Mouse (Mus musculus): ENCODE measurements around the gene Dnmbp. TPM values are rescaled to one million over a fixed set of nuclear protein-coding genes. Genes with fewer than 3 reads are reported as not detected.

Gene Dnmbp
- polyA plus RNA-seq, 1 experiment from 2014 or later = 19.1 TPM

DNA sequence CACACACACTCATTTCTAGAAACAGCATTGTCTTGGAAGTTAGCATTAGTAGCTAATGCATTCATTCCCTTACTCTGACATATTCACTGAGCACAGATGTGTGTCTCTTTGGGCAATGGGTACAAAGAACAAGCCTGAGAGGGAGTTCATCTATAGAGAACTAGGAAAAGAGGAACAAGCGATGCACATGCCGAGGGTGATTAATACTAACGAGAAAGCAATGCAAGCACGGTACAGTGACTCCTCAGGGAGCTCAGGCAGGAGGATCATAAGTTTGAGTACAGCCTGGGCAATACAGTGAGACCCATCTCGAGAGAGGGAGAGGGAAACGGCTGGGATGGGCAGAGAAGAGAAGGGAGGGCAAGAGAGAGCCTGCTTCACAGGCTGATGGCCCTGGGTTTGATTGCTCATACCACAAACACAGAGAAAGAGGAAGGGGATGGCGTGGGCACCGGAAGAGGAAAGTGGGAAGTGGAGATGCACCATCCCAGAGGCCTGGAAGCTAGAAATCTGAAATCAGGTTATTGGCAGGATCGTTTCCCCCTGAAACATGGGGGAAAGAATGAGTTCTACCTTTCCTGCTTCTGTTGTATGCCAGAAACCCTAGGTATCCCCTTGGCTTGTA is 138.5 kb downstream of the Dnmbp start:
- H3K27me3 ChIP-seq = no peaks in the 10 kb centered on the region
- no peaks in the 10 kb centered on the region for H3K4me1 ChIP-seq
- H3K9me3 ChIP-seq = no peaks in the 10 kb centered on the region
- no peak overlapping the region for H3K4me2 ChIP-seq
- H3K9ac ChIP-seq = no peak overlapping the region
- H3K36me3 ChIP-seq (replicated peaks) = no peaks in the 10 kb centered on the region
- no peak overlapping the region for H3K27ac ChIP-seq
- no peak overlapping the region for H3K4me3 ChIP-seq (replicated peaks)
- no peak for ATAC-seq (ENCODE audit: low FRiP score)
- 81% methylated on average over 9 of the region's 9 CpGs for WGBS

- H3K27ac ChIP-seq = no peak overlapping the region
- 81% methylated on average over 5 of the region's 5 CpGs for WGBS
- ATAC-seq (ENCODE audit: low FRiP score) = no peak
These were observed 142.8 kb downstream of the Dnmbp start for GRCm38 (mm10) chr19:43797216-43797615.

More at GRCm38 (mm10) chr19:43797216-43797615, 142.8 kb downstream of the Dnmbp start:
- Histone ChIP-seq H3K36me3 (replicated peaks) (no peaks in the 10 kb centered on the region), H3K4me1 (no peaks in the 10 kb centered on the region), H3K4me3 (replicated peaks) (no peak overlapping the region), H3K9ac (no peak overlapping the region), H3K9me3 (no peaks in the 10 kb centered on the region), H3K4me2 (no peak overlapping the region), H3K27me3 (no peaks in the 10 kb centered on the region)

Other genes starting within 250 kb of the Dnmbp start
- gene Cutc, start 187.2 kb downstream of the Dnmbp start, polyA plus RNA-seq (2016; fragmentation: Nextera tagmentation; extraction: Ambion mirVana) = 10.9 and 11.7 TPM in 2 replicates
- 14.5 and 15.5 TPM in 2 replicates for gene Cox15, start 187.2 kb downstream of the Dnmbp start, polyA plus RNA-seq (2016; fragmentation: Nextera tagmentation; extraction: Ambion mirVana)
- gene Abcc2, start 158.0 kb downstream of the Dnmbp start, polyA plus RNA-seq (2016; fragmentation: Nextera tagmentation; extraction: Ambion mirVana) = not detected in 2 replicates
- 0.10 TPM in 1 of 2 replicates, not detected in the other for gene Cpn1, start 46.4 kb upstream of the Dnmbp start, polyA plus RNA-seq (2016; fragmentation: Nextera tagmentation; extraction: Ambion mirVana)
- not detected in 2 replicates for gene Cyp2c23, start 89.0 kb upstream of the Dnmbp start, polyA plus RNA-seq (2016; fragmentation: Nextera tagmentation; extraction: Ambion mirVana)
- gene Erlin1, start 129.6 kb upstream of the Dnmbp start, polyA plus RNA-seq (2016; fragmentation: Nextera tagmentation; extraction: Ambion mirVana) = 21.0 and 22.4 TPM in 2 replicates
- gene Chuk, start 167.3 kb upstream of the Dnmbp start, polyA plus RNA-seq (2016; fragmentation: Nextera tagmentation; extraction: Ambion mirVana) = 65.1 and 70.9 TPM in 2 replicates
- gene Cwf19l1, start 195.7 kb upstream of the Dnmbp start, polyA plus RNA-seq (2016; fragmentation: Nextera tagmentation; extraction: Ambion mirVana) = 47.5 and 49.0 TPM in 2 replicates
- gene Bloc1s2, start 206.3 kb upstream of the Dnmbp start, polyA plus RNA-seq (2016; fragmentation: Nextera tagmentation; extraction: Ambion mirVana) = 123 TPM in 2 replicates